Mouse (Mus musculus): ENCODE data around the gene Alox8. TPM values are rescaled to one million over a fixed set of nuclear protein-coding genes. Genes with fewer than 3 reads are reported as not detected.
A peak's percentile ranks its signal among the peaks of the same experiment; 100 is the strongest.

The Alox8 gene
- polyA plus RNA-seq, 1 experiment: 2.2 TPM

GRCm38 (mm10) chr11:69156800-69157199 is 40.8 kb downstream of the Alox8 start, which contains the start of gene Alox12b:
TSS of gene Alox12b (plus strand) at chr11:69156989.
- no peak for TF ChIP-seq POLR2A (IDR thresholded peaks at IDR 0.05; ENCODE audit: extremely low read depth, insufficient read depth, low read length)
- no peak for TF ChIP-seq CTCF (IDR thresholded peaks at IDR 0.05; ENCODE audit: extremely low read depth, insufficient read depth, low read length)
- Histone ChIP-seq H3K27ac (ENCODE audit: insufficient read depth, low read length) (no peak within 1 kb of the TSS), H3K4me3 (ENCODE audit: insufficient read depth, low read length) (peak within 1 kb of the TSS; percentile 21; the same call in 1 of the 2 replicates), H3K4me1 (ENCODE audit: control insufficient read depth, insufficient read depth, low read length) (peaks cover 3% of the 10 kb centered on the region; the same call in 1 of the 2 replicates)

DNA sequence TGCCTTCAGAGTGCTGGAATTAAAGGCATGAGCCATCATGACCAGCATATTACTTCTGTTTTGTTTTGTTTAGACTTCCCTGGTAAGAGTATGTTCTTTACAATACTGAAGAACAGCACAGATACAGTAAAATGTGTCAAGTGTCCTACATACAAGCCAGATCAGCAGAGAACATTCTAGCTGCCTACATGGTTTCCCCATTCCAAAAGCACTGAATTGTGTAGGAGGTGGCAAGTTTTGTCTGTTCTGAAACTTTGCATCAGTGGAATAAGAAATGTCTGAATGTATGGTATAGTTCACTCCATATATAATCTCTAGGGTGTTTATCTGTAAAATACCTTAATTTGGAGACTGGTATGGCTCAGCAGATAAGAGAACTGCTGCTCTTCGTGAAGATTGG is 42.3 kb downstream of the Alox8 start:
- Histone ChIP-seq H3K4me1 (ENCODE audit: control insufficient read depth, insufficient read depth, low read length) (peaks cover 3% of the 10 kb centered on the region; the same call in 1 of the 2 replicates), H3K4me3 (ENCODE audit: insufficient read depth, low read length) (no peak overlapping the region), H3K27ac (ENCODE audit: insufficient read depth, low read length) (no peak overlapping the region)
- no peak for TF ChIP-seq POLR2A (IDR thresholded peaks at IDR 0.05; ENCODE audit: extremely low read depth, insufficient read depth, low read length)

DNA sequence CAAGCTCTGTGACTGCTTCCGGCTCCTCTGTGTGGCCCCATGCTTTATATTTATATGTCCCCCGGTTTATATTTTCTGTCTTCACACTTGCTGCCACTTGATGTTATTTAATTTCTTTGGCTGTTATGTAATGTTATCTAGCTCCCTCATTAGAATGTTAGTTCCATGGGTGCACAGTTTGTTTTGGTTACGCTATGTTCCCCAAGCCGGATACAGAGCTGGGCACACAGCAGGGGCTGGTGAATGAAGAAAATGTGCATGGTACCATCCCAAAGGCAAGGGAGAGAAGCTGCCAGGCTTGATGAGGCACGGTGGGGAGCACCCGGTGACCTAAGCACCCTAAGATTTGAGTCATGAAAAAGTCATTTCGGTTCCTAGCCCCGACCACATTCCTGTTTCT is 43.8 kb downstream of the Alox8 start:
- peaks cover 3% of the 10 kb centered on the region; the same call in 1 of the 2 replicates for H3K4me1 ChIP-seq (ENCODE audit: control insufficient read depth, insufficient read depth, low read length)
- H3K27ac ChIP-seq (ENCODE audit: insufficient read depth, low read length): no peak overlapping the region
- TF ChIP-seq CTCF (IDR thresholded peaks at IDR 0.05; ENCODE audit: extremely low read depth, insufficient read depth, low read length) (no peak), POLR2A (IDR thresholded peaks at IDR 0.05; ENCODE audit: extremely low read depth, insufficient read depth, low read length) (no peak)
- no peak overlapping the region for H3K4me3 ChIP-seq (ENCODE audit: insufficient read depth, low read length)

GRCm38 (mm10) chr11:69151004-69151403 is 46.6 kb downstream of the Alox8 start:
- H3K4me3 ChIP-seq (ENCODE audit: insufficient read depth, low read length): peak overlapping the region; percentile 9; the same call in 1 of the 2 replicates
- no peaks in the 10 kb centered on the region; the same call in 1 of the 2 replicates for H3K4me1 ChIP-seq (ENCODE audit: control insufficient read depth, insufficient read depth, low read length)
- H3K27ac ChIP-seq (ENCODE audit: insufficient read depth, low read length): no peak overlapping the region
- no peak for TF ChIP-seq POLR2A (IDR thresholded peaks at IDR 0.05; ENCODE audit: extremely low read depth, insufficient read depth, low read length)

GRCm38 (mm10) chr11:69150444-69150843 is 47.2 kb downstream of the Alox8 start:
- Histone ChIP-seq H3K4me1 (ENCODE audit: control insufficient read depth, insufficient read depth, low read length) (no peaks in the 10 kb centered on the region; the same call in 1 of the 2 replicates), H3K4me3 (ENCODE audit: insufficient read depth, low read length) (peak overlapping the region; percentile 9; the same call in 1 of the 2 replicates), H3K27ac (ENCODE audit: insufficient read depth, low read length) (no peak overlapping the region)
- TF ChIP-seq CTCF (IDR thresholded peaks at IDR 0.05; ENCODE audit: extremely low read depth, insufficient read depth, low read length) (peak; percentile 60), POLR2A (IDR thresholded peaks at IDR 0.05; ENCODE audit: extremely low read depth, insufficient read depth, low read length) (no peak)

GRCm38 (mm10) chr11:69149728-69150127 is 47.9 kb downstream of the Alox8 start:
- Histone ChIP-seq H3K4me1 (ENCODE audit: control insufficient read depth, insufficient read depth, low read length) (no peaks in the 10 kb centered on the region; the same call in 1 of the 2 replicates), H3K27ac (ENCODE audit: insufficient read depth, low read length) (no peak overlapping the region), H3K4me3 (ENCODE audit: insufficient read depth, low read length) (no peak overlapping the region)
- TF ChIP-seq CTCF (IDR thresholded peaks at IDR 0.05; ENCODE audit: extremely low read depth, insufficient read depth, low read length) (no peak), POLR2A (IDR thresholded peaks at IDR 0.05; ENCODE audit: extremely low read depth, insufficient read depth, low read length) (no peak)

DNA sequence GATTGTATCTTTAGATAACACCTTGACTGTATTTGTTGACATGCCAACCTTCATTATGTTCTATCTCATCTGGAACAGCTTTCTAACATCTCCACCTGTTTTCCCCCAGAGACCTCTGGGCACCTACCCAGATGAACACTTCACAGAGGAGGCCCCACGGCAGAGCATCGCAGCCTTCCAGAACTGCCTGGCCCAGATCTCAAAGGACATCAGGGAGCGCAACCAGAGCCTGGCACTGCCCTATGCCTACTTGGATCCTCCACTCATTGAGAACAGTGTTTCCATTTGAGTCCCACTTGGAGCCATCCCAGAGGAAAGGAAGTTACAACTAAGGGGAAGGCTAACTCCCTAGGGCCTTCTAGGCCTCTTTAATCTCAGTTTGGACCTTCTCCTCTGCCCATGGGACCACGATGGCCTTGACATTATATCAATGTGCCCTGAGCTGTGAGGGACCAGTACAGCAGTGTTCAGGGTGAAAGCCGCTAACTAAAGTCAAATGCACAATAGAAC is 49.1 kb downstream of the Alox8 start:
- Histone ChIP-seq H3K4me1 (ENCODE audit: control insufficient read depth, insufficient read depth, low read length) (no peaks in the 10 kb centered on the region), H3K4me3 (ENCODE audit: insufficient read depth, low read length) (no peak overlapping the region), H3K27ac (ENCODE audit: insufficient read depth, low read length) (no peak overlapping the region)
- no peak for TF ChIP-seq CTCF (IDR thresholded peaks at IDR 0.05; ENCODE audit: extremely low read depth, insufficient read depth, low read length)
- no peak for TF ChIP-seq POLR2A (IDR thresholded peaks at IDR 0.05; ENCODE audit: extremely low read depth, insufficient read depth, low read length)

GRCm38 (mm10) chr11:69147546-69147945 is 50.1 kb downstream of the Alox8 start:
- Histone ChIP-seq H3K27ac (ENCODE audit: insufficient read depth, low read length) (no peak overlapping the region), H3K4me1 (ENCODE audit: control insufficient read depth, insufficient read depth, low read length) (no peaks in the 10 kb centered on the region), H3K4me3 (ENCODE audit: insufficient read depth, low read length) (no peak overlapping the region)
- no peak for TF ChIP-seq CTCF (IDR thresholded peaks at IDR 0.05; ENCODE audit: extremely low read depth, insufficient read depth, low read length)
- no peak for TF ChIP-seq POLR2A (IDR thresholded peaks at IDR 0.05; ENCODE audit: extremely low read depth, insufficient read depth, low read length)

DNA sequence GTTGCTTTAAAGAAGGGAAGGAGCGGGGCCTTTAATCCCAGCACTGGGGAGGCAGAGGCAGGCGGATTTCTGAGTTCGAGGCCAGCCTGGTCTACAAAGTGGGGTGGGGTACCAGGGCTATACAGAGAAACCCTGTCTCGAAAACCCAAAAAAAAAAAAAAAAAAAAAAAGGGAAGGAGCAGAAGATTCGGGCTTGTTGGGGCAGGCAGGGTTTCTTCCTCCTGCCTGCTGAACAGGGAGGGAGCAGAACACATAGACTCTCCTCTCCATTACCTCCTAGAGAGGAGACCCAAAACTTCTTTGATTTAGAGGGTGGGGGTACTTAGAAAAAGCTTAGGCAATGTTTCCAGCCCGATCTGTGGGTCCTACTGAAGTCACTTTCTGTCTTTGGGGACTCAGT is 62.3 kb downstream of the Alox8 start:
- no peak overlapping the region for H3K4me3 ChIP-seq (ENCODE audit: insufficient read depth, low read length)
- H3K4me1 ChIP-seq (ENCODE audit: control insufficient read depth, insufficient read depth, low read length): no peaks in the 10 kb centered on the region
- H3K27ac ChIP-seq (ENCODE audit: insufficient read depth, low read length): no peak overlapping the region
- TF ChIP-seq POLR2A (IDR thresholded peaks at IDR 0.05; ENCODE audit: extremely low read depth, insufficient read depth, low read length) (no peak), CTCF (IDR thresholded peaks at IDR 0.05; ENCODE audit: extremely low read depth, insufficient read depth, low read length) (no peak)

DNA sequence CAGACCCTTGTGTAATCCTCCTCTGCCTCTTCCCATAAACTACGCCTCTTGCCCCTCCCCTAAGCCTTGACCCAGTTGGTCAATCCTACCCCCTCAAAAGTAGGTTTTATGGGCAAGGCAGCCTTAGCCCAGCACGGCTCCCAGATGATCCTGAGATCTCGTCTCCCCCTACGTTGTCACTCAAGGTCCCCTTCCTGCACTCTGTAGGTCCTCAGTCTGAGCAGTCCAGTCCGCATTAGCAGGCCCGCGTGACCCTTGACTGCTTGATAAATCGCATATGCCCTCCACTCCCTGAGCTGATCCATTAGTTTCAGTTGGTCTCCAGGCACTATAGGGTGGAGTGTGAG is 63.0 kb downstream of the Alox8 start:
- no peak for TF ChIP-seq POLR2A (IDR thresholded peaks at IDR 0.05; ENCODE audit: extremely low read depth, insufficient read depth, low read length)
- no peak for TF ChIP-seq CTCF (IDR thresholded peaks at IDR 0.05; ENCODE audit: extremely low read depth, insufficient read depth, low read length)

More for the DNA sequence above, 63.0 kb downstream of the Alox8 start:
- Histone ChIP-seq H3K4me1 (ENCODE audit: control insufficient read depth, insufficient read depth, low read length) (no peaks in the 10 kb centered on the region), H3K27ac (ENCODE audit: insufficient read depth, low read length) (no peak overlapping the region), H3K4me3 (ENCODE audit: insufficient read depth, low read length) (peak overlapping the region; percentile 30; the same call in 1 of the 2 replicates)

Other genes with a start within 250 kb of the Alox8 start
- 27.5 and 32.5 TPM in 2 replicates for gene Arhgef15, start 240.4 kb downstream of the Alox8 start, polyA plus RNA-seq (2012; rRNA removed)
- 12.2 and 12.8 TPM in 2 replicates for gene Slc25a35, start 229.7 kb downstream of the Alox8 start, polyA plus RNA-seq (2012; rRNA removed)
- 33.8 and 37.5 TPM in 2 replicates for gene Rangrf, start 222.7 kb downstream of the Alox8 start, polyA plus RNA-seq (2012; rRNA removed)
- gene Pfas, start 189.4 kb downstream of the Alox8 start, polyA plus RNA-seq (2012; rRNA removed): 17.6 and 20.9 TPM in 2 replicates
- gene Ctc1, start 181.9 kb downstream of the Alox8 start, polyA plus RNA-seq (2012; rRNA removed): 47.0 and 50.0 TPM in 2 replicates
- gene Aurkb, start 152.2 kb downstream of the Alox8 start, polyA plus RNA-seq (2012; rRNA removed): 0.57 and 1.2 TPM in 2 replicates
- 32.5 and 34.1 TPM in 2 replicates for gene Borcs6, start 138.1 kb downstream of the Alox8 start, polyA plus RNA-seq (2012; rRNA removed)
- gene Tmem107, start 127.0 kb downstream of the Alox8 start, polyA plus RNA-seq (2012; rRNA removed): 20.6 and 21.4 TPM in 2 replicates
- gene Vamp2, start 109.4 kb downstream of the Alox8 start, polyA plus RNA-seq (2012; rRNA removed): 1,153 and 1,156 TPM in 2 replicates
- gene Per1, start 102.6 kb downstream of the Alox8 start, polyA plus RNA-seq (2012; rRNA removed): 48.3 and 57.6 TPM in 2 replicates
- gene Hes7, start 77.4 kb downstream of the Alox8 start, polyA plus RNA-seq (2012; rRNA removed): 0.50 and 0.83 TPM in 2 replicates
- 2.1 and 2.3 TPM in 2 replicates for gene 9130213A22Rik, start 75.3 kb downstream of the Alox8 start, polyA plus RNA-seq (2012; rRNA removed)
- gene Aloxe3, start 71.9 kb downstream of the Alox8 start, polyA plus RNA-seq (2012; rRNA removed): 8.7 and 11.6 TPM in 2 replicates
- gene Alox12b, start 40.9 kb downstream of the Alox8 start, polyA plus RNA-seq (2012; rRNA removed): 4.4 and 5.4 TPM in 2 replicates
- gene Gucy2e, start 39.2 kb upstream of the Alox8 start, polyA plus RNA-seq (2012; rRNA removed): 1.6 TPM in 2 replicates
- gene Cntrob, start 125.9 kb upstream of the Alox8 start, polyA plus RNA-seq (2012; rRNA removed): 25.4 and 32.3 TPM in 2 replicates
- gene Trappc1, start 126.1 kb upstream of the Alox8 start, polyA plus RNA-seq (2012; rRNA removed): 73.9 and 77.0 TPM in 2 replicates
- 96.5 and 106 TPM in 2 replicates for gene Kcnab3, start 128.4 kb upstream of the Alox8 start, polyA plus RNA-seq (2012; rRNA removed)
- 142 and 144 TPM in 2 replicates for gene Rnf227, start 142.6 kb upstream of the Alox8 start, polyA plus RNA-seq (2012; rRNA removed)
- 242 and 274 TPM in 2 replicates for gene Chd3, start 171.6 kb upstream of the Alox8 start, polyA plus RNA-seq (2012; rRNA removed)
- gene Naa38, start 197.6 kb upstream of the Alox8 start, polyA plus RNA-seq (2012; rRNA removed): 215 and 222 TPM in 2 replicates
- 34.3 and 35.6 TPM in 2 replicates for gene Cyb5d1, start 197.8 kb upstream of the Alox8 start, polyA plus RNA-seq (2012; rRNA removed)
- gene Tmem88, start 200.4 kb upstream of the Alox8 start, polyA plus RNA-seq (2012; rRNA removed): 6.5 and 6.8 TPM in 2 replicates
- gene Kdm6b, start 215.8 kb upstream of the Alox8 start, polyA plus RNA-seq (2012; rRNA removed): 5.0 and 5.3 TPM in 2 replicates

Measured in cortical plate, adult 2 months (tissue).